ENCODE assay signal across 8 mouse cellular contexts in genomic region chr16:32876831-32877230, GRCm38 (mm10). TPM values are rescaled to one million over a fixed set of nuclear protein-coding genes. Genes with fewer than 3 reads are reported as not detected.
DNase-seq lines count a peak whose midpoint lies in the region; ATAC-seq and TF ChIP-seq lines count a peak whose summit lies in the region.

No protein-coding gene starts in this region.

- no peaks in the 10 kb centered on the region for H3K27me3 ChIP-seq in embryonic facial prominence, embryonic 13.5 days
- H3K27me3 ChIP-seq in intestine, embryonic 16.5 days (replicated peaks; ENCODE audit: control insufficient read depth, insufficient read depth, low read length), result no peaks in the 10 kb centered on the region
- no peaks in the 10 kb centered on the region for H3K27me3 ChIP-seq in myocyte (ENCODE audit: control insufficient read depth, insufficient read depth, insufficient read length)
- no peaks in the 10 kb centered on the region for H3K27me3 ChIP-seq in thymus, adult 2 months (ENCODE audit: control insufficient read depth, insufficient read depth, low read length)

- TF ChIP-seq CTCF in left cerebral cortex, adult 2 months (IDR thresholded peaks at IDR 0.05), result no peak
- TF ChIP-seq CTCF in thymus, adult 2 months (IDR thresholded peaks at IDR 0.05; ENCODE audit: borderline replicate concordance, control insufficient read depth, extremely low read depth, insufficient read depth, low read length, poor library complexity), result no peak

- DNase-seq in left cerebral cortex, adult 2 months (ENCODE audit: extremely low spot score in 1 of 2, low spot score in 2 of 2), result no peak
- no peak for DNase-seq in left cerebral cortex, postnatal 36 days (ENCODE audit: low spot score in 2 of 2)
- DNase-seq in thymus, adult 2 months, result no peak
- DNase-seq in yolk sac, embryonic 10.5 days (ENCODE audit: low spot score), result no peak
- DNase-seq in left cerebral cortex, postnatal 10 days (ENCODE audit: extremely low spot score in 1 of 2, low spot score in 2 of 2), result no peak

- peaks cover 42% of the 10 kb centered on the region for H3K79me2 ChIP-seq in myocyte (ENCODE audit: control insufficient read depth, insufficient read depth)

- no peak for TF ChIP-seq POLR2A in myocyte (IDR thresholded peaks at IDR 0.05; ENCODE audit: insufficient read length, low read depth)
- no peak for TF ChIP-seq POLR2A in thymus, adult 2 months (IDR thresholded peaks at IDR 0.05; ENCODE audit: control insufficient read depth, extremely low read depth, insufficient read depth, low read length, poor library complexity)

- peak overlapping the region; percentile 78 for H3K4me2 ChIP-seq in embryonic facial prominence, embryonic 13.5 days
- H3K4me2 ChIP-seq in intestine, embryonic 16.5 days (ENCODE audit: low read depth, low read length), result peak overlapping the region; percentile 61
- peak overlapping the region; percentile 72 for H3K4me2 ChIP-seq in myocyte (ENCODE audit: low read depth)

- H3K4me1 ChIP-seq in embryonic facial prominence, embryonic 13.5 days, result peaks cover 14% of the 10 kb centered on the region
- H3K4me1 ChIP-seq in intestine, embryonic 16.5 days (ENCODE audit: control insufficient read depth, insufficient read depth, low read length), result peaks cover 18% of the 10 kb centered on the region
- peaks cover 6% of the 10 kb centered on the region for H3K4me1 ChIP-seq in thymus, adult 2 months (replicated peaks; ENCODE audit: control insufficient read depth, insufficient read depth, low read length)

- H3K4me3 ChIP-seq in left cerebral cortex, adult 2 months, result peak overlapping the region; percentile 96
- H3K4me3 ChIP-seq in embryonic facial prominence, embryonic 13.5 days, result peak overlapping the region; percentile 81
- peak overlapping the region; percentile 89 for H3K4me3 ChIP-seq in intestine, embryonic 16.5 days (ENCODE audit: low read length)
- H3K4me3 ChIP-seq in myocyte, result peak overlapping the region; percentile 64
- H3K4me3 ChIP-seq in thymus, adult 2 months (ENCODE audit: control insufficient read depth, insufficient read depth, low read length), result no peak overlapping the region

- peak overlapping the region; percentile 93 for H3K9ac ChIP-seq in embryonic facial prominence, embryonic 13.5 days
- H3K9ac ChIP-seq in intestine, embryonic 16.5 days (ENCODE audit: low read depth, low read length), result peak overlapping the region; percentile 91

- no peaks in the 10 kb centered on the region for H3K9me3 ChIP-seq in embryonic facial prominence, embryonic 13.5 days
- H3K9me3 ChIP-seq in intestine, embryonic 16.5 days (ENCODE audit: control insufficient read depth, low read length), result no peaks in the 10 kb centered on the region

- whole genome bisulfite sequencing in embryonic facial prominence, embryonic 13.5 days, result 24% methylated on average over 9 of the region's 9 CpGs
- 18% methylated on average over 9 of the region's 9 CpGs for WGBS in intestine, embryonic 16.5 days
- WGBS in thymus, adult 2 months, result 9% methylated on average over 9 of the region's 9 CpGs

- H3ac ChIP-seq in myocyte (ENCODE audit: control insufficient read depth, insufficient read length), result peak overlapping the region; percentile 74

- ATAC-seq in embryonic facial prominence, embryonic 13.5 days (ENCODE audit: insufficient number of reproducible peaks, insufficient read depth, low FRiP score, low TSS enrichment, low read depth), result no peak
- no peak for ATAC-seq in intestine, embryonic 16.5 days

- intact Hi-C loops in left cerebral cortex, adult 2 months (cut with DNase I), result loop anchor here (5.0 kb wide), 2 partner anchors 180 to 505 kb away; partner anchors contain the start of genes Iqcg, Rpl35a and Zfp148
- intact Hi-C loops in left cerebral cortex, postnatal 36 days (cut with DNase I), result loop anchor here (1.0 to 5.0 kb wide), 3 partner anchors 9 to 505 kb away; partner anchors contain the start of genes Smbd1 and Zfp148
- intact Hi-C loops in left cerebral cortex, postnatal 10 days (cut with DNase I), result no loop called here

- H3K36me3 ChIP-seq in embryonic facial prominence, embryonic 13.5 days, result 0 out of 2 replicates have a peak, but pooled peaks cover 6% of the 10 kb centered on the region
- H3K36me3 ChIP-seq in intestine, embryonic 16.5 days (ENCODE audit: control insufficient read depth, insufficient read depth, low read length), result no peaks in the 10 kb centered on the region
- H3K36me3 ChIP-seq in myocyte (ENCODE audit: control insufficient read depth, insufficient read depth), result peaks cover 6% of the 10 kb centered on the region
- no peaks in the 10 kb centered on the region for H3K36me3 ChIP-seq in thymus, adult 2 months (ENCODE audit: control insufficient read depth, insufficient read depth, low read length)

- peak overlapping the region; percentile 85; the same call in 1 of the 2 replicates for H3K27ac ChIP-seq in left cerebral cortex, adult 2 months
- H3K27ac ChIP-seq in embryonic facial prominence, embryonic 13.5 days, result peak overlapping the region; percentile 87; the same call in 1 of the 2 replicates
- no peak overlapping the region for H3K27ac ChIP-seq in intestine, embryonic 16.5 days (ENCODE audit: low read length)
- H3K27ac ChIP-seq in thymus, adult 2 months (ENCODE audit: control insufficient read depth, insufficient read depth, low read length), result no peak overlapping the region

TF ChIP-seq in myocyte, 11 proteins besides CTCF, POLR2A, EP300 and RAD21:
- no peak for TF ChIP-seq TCF12 (IDR thresholded peaks at IDR 0.05; ENCODE audit: insufficient read depth, poor library complexity, severe bottlenecking)
- TF ChIP-seq MYOG (IDR thresholded peaks at IDR 0.05; ENCODE audit: control insufficient read depth in 1 of 3, insufficient read depth in 1 of 3, insufficient read length in 2 of 3, low read depth in 2 of 3), result no peak
- no peak for TF ChIP-seq USF1 (IDR thresholded peaks at IDR 0.05; ENCODE audit: low read depth)
- TF ChIP-seq E2F4 (IDR thresholded peaks at IDR 0.05; ENCODE audit: insufficient read depth), result no peak
- no peak for TF ChIP-seq MYOD1 (IDR thresholded peaks at IDR 0.05; ENCODE audit: control insufficient read depth in 1 of 3, insufficient read length in 2 of 3, low read depth in 2 of 3)
- no peak for TF ChIP-seq CEBPB (IDR thresholded peaks at IDR 0.05; ENCODE audit: insufficient read depth, poor library complexity, severe bottlenecking)
- TF ChIP-seq SRF (IDR thresholded peaks at IDR 0.05; ENCODE audit: control insufficient read depth, insufficient read length, low read depth), result no peak
- no peak for TF ChIP-seq TCF3 (IDR thresholded peaks at IDR 0.05; ENCODE audit: insufficient read length, low read depth)
- TF ChIP-seq MAX (IDR thresholded peaks at IDR 0.05; ENCODE audit: low read depth), result no peak
- no peak for TF ChIP-seq REST (IDR thresholded peaks at IDR 0.05; ENCODE audit: insufficient read depth, insufficient read length)
- no peak for TF ChIP-seq POLR2AphosphoS2 (IDR thresholded peaks at IDR 0.05; ENCODE audit: insufficient read length, low read depth)

RNA-seq across cellular contexts. Expression of gene Fyttd1, which starts 0.5 kb away (rescaled TPM):
- 100 to 1,000 TPM; 112 to 119 TPM for total RNA-seq in left cerebral cortex, adult 2 months (2021)
- 100 to 1,000 TPM; 115 to 121 TPM for total RNA-seq in left cerebral cortex, postnatal 36 days (2021)
- 108 and 114 TPM in 2 replicates for polyA plus RNA-seq in embryonic facial prominence, embryonic 13.5 days (2015; fragmentation: Nextera tagmentation; extraction: Ambion mirVana)
- polyA plus RNA-seq in intestine, embryonic 16.5 days (2015; fragmentation: Nextera tagmentation; extraction: Ambion mirVana), result 61.9 and 72.3 TPM in 2 replicates
- polyA plus RNA-seq in myocyte (2012; fragmentation: generic; extraction: Trizol), result 39.8 TPM
- polyA plus RNA-seq in thymus, adult 2 months (2012; rRNA removed), result 8.4 and 8.8 TPM in 2 replicates
- total RNA-seq in left cerebral cortex, postnatal 10 days (2021), result 100 to 1,000 TPM; 138 to 145 TPM

RNA-seq across cellular contexts. Expression of gene Rubcn, which starts 0.7 kb away (rescaled TPM):
- total RNA-seq in left cerebral cortex, adult 2 months (2021), result 10 to 100 TPM; 69.8 to 73.7 TPM
- total RNA-seq in left cerebral cortex, postnatal 36 days (2021), result 10 to 100 TPM; 60.7 to 72.2 TPM
- polyA plus RNA-seq in embryonic facial prominence, embryonic 13.5 days (2015; fragmentation: Nextera tagmentation; extraction: Ambion mirVana), result 16.0 and 20.3 TPM in 2 replicates
- polyA plus RNA-seq in intestine, embryonic 16.5 days (2015; fragmentation: Nextera tagmentation; extraction: Ambion mirVana), result 15.3 and 16.0 TPM in 2 replicates
- polyA plus RNA-seq in myocyte (2012; fragmentation: generic; extraction: Trizol), result 34.0 TPM
- 33.9 and 36.4 TPM in 2 replicates for polyA plus RNA-seq in thymus, adult 2 months (2012; rRNA removed)
- 10 to 100 TPM; 59.9 to 60.6 TPM for total RNA-seq in left cerebral cortex, postnatal 10 days (2021)

RNA-seq across cellular contexts. Expression of gene Lrch3, which starts 37.1 kb away (rescaled TPM):
- 10 to 100 TPM; 37.7 to 39.3 TPM for total RNA-seq in left cerebral cortex, adult 2 months (2021)
- total RNA-seq in left cerebral cortex, postnatal 36 days (2021), result 10 to 100 TPM; 31.5 to 39.3 TPM
- 32.7 and 34.1 TPM in 2 replicates for polyA plus RNA-seq in embryonic facial prominence, embryonic 13.5 days (2015; fragmentation: Nextera tagmentation; extraction: Ambion mirVana)
- 10.0 and 11.5 TPM in 2 replicates for polyA plus RNA-seq in intestine, embryonic 16.5 days (2015; fragmentation: Nextera tagmentation; extraction: Ambion mirVana)
- 9.0 TPM for polyA plus RNA-seq in myocyte (2012; fragmentation: generic; extraction: Trizol)
- 41.3 and 43.2 TPM in 2 replicates for polyA plus RNA-seq in thymus, adult 2 months (2012; rRNA removed)
- total RNA-seq in left cerebral cortex, postnatal 10 days (2021), result 10 to 100 TPM; 28.9 to 32.4 TPM

Comparison
In these comparisons a context has a peak if more than half of its experiments do, and no peak if none do; other contexts are left out.
1. H3K27ac ChIP-seq: peak in left cerebral cortex, adult 2 months (single experiment) and embryonic facial prominence, embryonic 13.5 days (single experiment); none in intestine, embryonic 16.5 days (single experiment) and thymus, adult 2 months (single experiment).
2. Peak in every context shown above with its lines, with median percentiles within 50 percentile points of each other: H3K4me2 ChIP-seq.